Mouse (Mus musculus) kidney, embryonic 14.5 days (tissue): ENCODE measurements at regions not wholly inside any gene's neighbourhood (a gene's known extent, or its start where the extent isn't known, plus 50 kb on each side); places are given as distances from the start of the nearest gene placed in this dataset.
"Not testable (repeated sequence)": the region's sequence is repeated elsewhere in the genome, so short reads cannot be mapped to it uniquely, and the experiment has no call there.

Experiments used
- ATAC-seq: fragments of 200-750 bp; cut with Nextera tagmentation; 2 replicates; pipeline ENCODE4 v1.8.0; 2017; ENCODE audit warnings: moderate number of reproducible peaks, mild to moderate bottlenecking, moderate TSS enrichment, moderate library complexity; ENCODE audit not compliant: low FRiP score, low TSS enrichment
- H3K27ac ChIP-seq: fragments of 300-500 bp; sonication (generic); 2 replicates; pipeline ENCODE4 v1.5.1; 2014; ENCODE audit warnings: low read depth, mild to moderate bottlenecking, low read length, moderate library complexity, mixed read lengths
- H3K27me3 ChIP-seq: fragments of 300-500 bp; sonication (generic); 2 replicates; pipeline ENCODE4 v1.6.1; 2014; ENCODE audit warnings: mild to moderate bottlenecking, low read length; ENCODE audit not compliant: control insufficient read depth, insufficient read depth
- H3K36me3 ChIP-seq: fragments of 300-500 bp; sonication (generic); 2 replicates; pipeline ENCODE4 v1.6.1; 2014; ENCODE audit warnings: low read length, mixed read lengths; ENCODE audit not compliant: control insufficient read depth, insufficient read depth
- H3K4me1 ChIP-seq: fragments of 300-500 bp; sonication (generic); 2 replicates; pipeline ENCODE4 v1.6.1; 2014; ENCODE audit warnings: low read length, mixed read lengths; ENCODE audit not compliant: control insufficient read depth, insufficient read depth
- H3K4me2 ChIP-seq: fragments of 300-500 bp; sonication (generic); replicated peaks from 2 replicates; pipeline ENCODE4 v1.6.1; 2014; ENCODE audit warnings: low read depth, mild to moderate bottlenecking, low read length
- H3K4me3 ChIP-seq: fragments of 300-500 bp; sonication (generic); 2 replicates; pipeline ENCODE4 v1.5.1; 2014; ENCODE audit warnings: mild to moderate bottlenecking, low read length
- H3K9ac ChIP-seq: fragments of 300-500 bp; sonication (generic); 2 replicates; pipeline ENCODE4 v1.6.1; 2014; ENCODE audit warnings: low read depth, mild to moderate bottlenecking, low read length, moderate library complexity
- H3K9me3 ChIP-seq: fragments of 300-500 bp; sonication (generic); 2 replicates; pipeline ENCODE4 v1.6.1; 2016; ENCODE audit warnings: low read length; ENCODE audit not compliant: control insufficient read depth
- WGBS: fragments of 180-500 bp; shearing (Covaris S2); extraction: QIAGEN DNeasy Blood & Tissue Kit; methylation state at CpG from one replicate; pipeline ENCODE4 v1.1.7; 2014; 5-methylcytosine and 5-hydroxymethylcytosine counted together

- no peak overlapping the region for H3K4me2 ChIP-seq
- no peaks in the 10 kb centered on the region for H3K9me3 ChIP-seq
- no peaks in the 10 kb centered on the region for H3K4me1 ChIP-seq
- 67% methylated on average over 2 of the region's 2 CpGs for WGBS
- H3K9ac ChIP-seq, result no peak overlapping the region
- no peak overlapping the region for H3K27ac ChIP-seq
- no peaks in the 10 kb centered on the region for H3K27me3 ChIP-seq
- ATAC-seq, result no peak
- no peak overlapping the region for H3K4me3 ChIP-seq
- H3K36me3 ChIP-seq, result no peaks in the 10 kb centered on the region
These were observed 184.0 kb downstream of the Frk start for GRCm38 (mm10) chr10:34667203-34667602.

GRCm38 (mm10) chr10:34667735-34668439 lies 184.7 kb downstream of the Frk start:
- Histone ChIP-seq H3K36me3 (no peaks in the 10 kb centered on the region), H3K27me3 (no peaks in the 10 kb centered on the region), H3K9me3 (no peaks in the 10 kb centered on the region), H3K4me3 (no peak overlapping the region), H3K4me2 (no peak overlapping the region), H3K27ac (no peak overlapping the region), H3K4me1 (no peaks in the 10 kb centered on the region), H3K9ac (no peak overlapping the region)
- no peak for ATAC-seq
- WGBS, result 52% methylated on average over 5 of the region's 5 CpGs

- ATAC-seq, result no peak
- Histone ChIP-seq H3K9me3 (no peaks in the 10 kb centered on the region), H3K4me1 (no peaks in the 10 kb centered on the region), H3K27ac (no peak overlapping the region), H3K27me3 (no peaks in the 10 kb centered on the region), H3K4me2 (no peak overlapping the region), H3K9ac (no peak overlapping the region), H3K36me3 (no peaks in the 10 kb centered on the region), H3K4me3 (no peak overlapping the region)
- 85% methylated on average over 2 of the region's 2 CpGs for WGBS
These were observed 188.6 kb downstream of the Frk start for GRCm38 (mm10) chr10:34671791-34672190.

GRCm38 (mm10) chr10:34699414-34699813 lies 216.2 kb downstream of the Frk start:
- H3K4me2 ChIP-seq, H3K36me3 ChIP-seq, H3K4me3 ChIP-seq, H3K27me3 ChIP-seq, H3K9me3 ChIP-seq, H3K27ac ChIP-seq, ATAC-seq, H3K9ac ChIP-seq, H3K4me1 ChIP-seq: not testable (repeated sequence)
- WGBS, result 87% methylated on average over 6 of the region's 9 CpGs

GRCm38 (mm10) chr10:34701956-34702355 lies 218.8 kb downstream of the Frk start:
- 86% methylated on average over 1 of the region's 1 CpGs for WGBS

GRCm38 (mm10) chr10:34705416-34705815 lies 222.2 kb downstream of the Frk start:
- no peak overlapping the region for H3K27ac ChIP-seq
- 96% methylated on average over 12 of the region's 12 CpGs for WGBS
- no peaks in the 10 kb centered on the region for H3K9me3 ChIP-seq
- H3K36me3 ChIP-seq, result no peaks in the 10 kb centered on the region
- no peak overlapping the region for H3K4me3 ChIP-seq
- no peak overlapping the region for H3K4me2 ChIP-seq
- H3K9ac ChIP-seq, result no peak overlapping the region
- no peak for ATAC-seq
- no peaks in the 10 kb centered on the region for H3K4me1 ChIP-seq
- no peaks in the 10 kb centered on the region for H3K27me3 ChIP-seq

More at GRCm38 (mm10) chr10:34701956-34702355, 218.8 kb downstream of the Frk start:
- ATAC-seq, result no peak
- Histone ChIP-seq H3K27ac (no peak overlapping the region), H3K9ac (no peak overlapping the region), H3K4me1 (no peaks in the 10 kb centered on the region), H3K36me3 (no peaks in the 10 kb centered on the region), H3K27me3 (no peaks in the 10 kb centered on the region), H3K4me2 (no peak overlapping the region), H3K4me3 (no peak overlapping the region), H3K9me3 (no peaks in the 10 kb centered on the region)

GRCm38 (mm10) chr10:34731249-34731648 lies 248.1 kb downstream of the Frk start:
- Histone ChIP-seq H3K27me3 (no peaks in the 10 kb centered on the region), H3K9ac (no peak overlapping the region), H3K27ac (no peak overlapping the region), H3K4me3 (no peak overlapping the region), H3K36me3 (no peaks in the 10 kb centered on the region), H3K9me3 (no peaks in the 10 kb centered on the region), H3K4me2 (no peak overlapping the region), H3K4me1 (no peaks in the 10 kb centered on the region)
- WGBS, result 64% methylated on average over 2 of the region's 2 CpGs
- ATAC-seq, result no peak

GRCm38 (mm10) chr10:34762426-34762825 lies 279.2 kb downstream of the Frk start:
- H3K27me3 ChIP-seq, result no peaks in the 10 kb centered on the region
- ATAC-seq, result no peak
- H3K9me3 ChIP-seq, result no peaks in the 10 kb centered on the region
- H3K36me3 ChIP-seq, result no peaks in the 10 kb centered on the region
- no peaks in the 10 kb centered on the region for H3K4me1 ChIP-seq
- no peak overlapping the region for H3K4me2 ChIP-seq
- no peak overlapping the region for H3K27ac ChIP-seq
- H3K9ac ChIP-seq, result no peak overlapping the region
- H3K4me3 ChIP-seq, result no peak overlapping the region

- no peaks in the 10 kb centered on the region for H3K27me3 ChIP-seq
- no peak overlapping the region for H3K27ac ChIP-seq
- no peaks in the 10 kb centered on the region for H3K9me3 ChIP-seq
- H3K4me2 ChIP-seq, result no peak overlapping the region
- ATAC-seq, result peak; percentile 71; the same call in 1 of the 2 replicates
- H3K36me3 ChIP-seq, result no peaks in the 10 kb centered on the region
- 49% methylated on average over 2 of the region's 2 CpGs for WGBS
- H3K4me3 ChIP-seq, result no peak overlapping the region
- H3K4me1 ChIP-seq, result no peaks in the 10 kb centered on the region
- H3K9ac ChIP-seq, result no peak overlapping the region
These were observed 308.9 kb downstream of the Frk start for GRCm38 (mm10) chr10:34792099-34792498.
